Mouse (Mus musculus): ENCODE measurements around the gene E330034G19Rik.
"Not testable (repeated sequence)": the region's sequence is repeated elsewhere in the genome, so short reads cannot be mapped to it uniquely, and the experiment has no call there.

The E330034G19Rik gene

DNA sequence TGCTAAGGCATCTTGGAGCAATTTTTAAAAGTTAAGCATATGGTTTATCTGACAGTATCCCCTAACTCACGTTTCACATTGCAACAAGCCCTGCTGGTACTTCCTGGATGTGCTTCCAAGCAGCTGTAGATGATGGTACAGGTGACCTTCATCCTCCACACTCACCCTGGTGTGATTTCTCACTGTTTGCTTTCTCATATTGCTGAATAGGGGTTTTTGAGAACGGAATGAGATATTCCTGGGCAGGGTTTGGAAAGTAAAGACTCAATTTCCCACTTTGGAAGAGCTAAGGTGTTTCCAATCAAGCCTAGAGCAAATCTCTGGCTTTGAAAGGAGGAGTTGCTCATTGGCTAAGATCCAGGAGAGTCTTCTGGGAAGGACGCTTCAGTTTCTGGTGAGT, at the start of gene E330034G19Rik:
TSS of gene E330034G19Rik (plus strand) at position 301 of the 400 bp plus-strand sequence.
- no peak for DNase-seq (ENCODE audit: low read depth, low spot score)

DNA sequence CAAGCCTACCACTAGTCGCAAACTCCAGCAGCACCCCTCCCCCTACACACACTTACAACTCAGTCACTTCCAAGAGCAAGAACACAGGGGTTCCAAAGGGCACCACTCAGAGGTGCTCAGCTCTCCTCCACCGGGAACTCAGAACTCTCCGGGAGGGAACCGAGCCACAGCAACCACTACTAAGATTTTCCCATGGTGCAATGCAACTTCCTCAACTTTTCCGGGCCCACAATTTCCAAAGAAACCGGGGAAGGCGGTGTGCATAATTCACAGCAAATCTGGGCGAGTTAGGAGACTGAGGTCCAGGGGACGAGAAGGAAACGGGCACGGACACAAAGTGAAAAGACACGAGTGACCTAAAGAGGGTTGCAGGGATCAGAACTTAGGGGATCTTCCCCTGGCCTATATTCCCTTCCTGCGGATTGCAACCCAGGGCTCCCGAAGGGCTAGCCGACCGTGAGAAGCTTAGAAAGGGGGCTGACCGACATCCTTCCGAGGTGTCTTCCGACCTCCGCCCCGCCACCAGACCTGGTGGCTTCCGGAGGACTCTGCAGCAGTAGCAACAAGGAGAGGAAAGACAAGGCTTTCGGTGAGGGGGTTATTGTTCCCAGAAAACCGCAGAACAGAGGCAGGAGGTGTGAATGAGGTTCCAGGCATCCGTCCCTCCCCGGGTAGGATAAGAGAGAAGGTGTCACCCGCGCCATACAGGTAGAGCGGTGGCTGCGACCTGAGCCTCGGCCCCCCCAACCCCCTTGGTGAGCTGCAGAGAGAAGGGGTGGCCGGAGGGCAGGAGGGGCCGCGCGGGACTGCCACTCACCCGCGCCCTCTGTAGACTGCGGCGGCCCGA, 48.5 kb upstream of the E330034G19Rik start:
- no peak for DNase-seq (ENCODE audit: low read depth, low spot score)

DNA sequence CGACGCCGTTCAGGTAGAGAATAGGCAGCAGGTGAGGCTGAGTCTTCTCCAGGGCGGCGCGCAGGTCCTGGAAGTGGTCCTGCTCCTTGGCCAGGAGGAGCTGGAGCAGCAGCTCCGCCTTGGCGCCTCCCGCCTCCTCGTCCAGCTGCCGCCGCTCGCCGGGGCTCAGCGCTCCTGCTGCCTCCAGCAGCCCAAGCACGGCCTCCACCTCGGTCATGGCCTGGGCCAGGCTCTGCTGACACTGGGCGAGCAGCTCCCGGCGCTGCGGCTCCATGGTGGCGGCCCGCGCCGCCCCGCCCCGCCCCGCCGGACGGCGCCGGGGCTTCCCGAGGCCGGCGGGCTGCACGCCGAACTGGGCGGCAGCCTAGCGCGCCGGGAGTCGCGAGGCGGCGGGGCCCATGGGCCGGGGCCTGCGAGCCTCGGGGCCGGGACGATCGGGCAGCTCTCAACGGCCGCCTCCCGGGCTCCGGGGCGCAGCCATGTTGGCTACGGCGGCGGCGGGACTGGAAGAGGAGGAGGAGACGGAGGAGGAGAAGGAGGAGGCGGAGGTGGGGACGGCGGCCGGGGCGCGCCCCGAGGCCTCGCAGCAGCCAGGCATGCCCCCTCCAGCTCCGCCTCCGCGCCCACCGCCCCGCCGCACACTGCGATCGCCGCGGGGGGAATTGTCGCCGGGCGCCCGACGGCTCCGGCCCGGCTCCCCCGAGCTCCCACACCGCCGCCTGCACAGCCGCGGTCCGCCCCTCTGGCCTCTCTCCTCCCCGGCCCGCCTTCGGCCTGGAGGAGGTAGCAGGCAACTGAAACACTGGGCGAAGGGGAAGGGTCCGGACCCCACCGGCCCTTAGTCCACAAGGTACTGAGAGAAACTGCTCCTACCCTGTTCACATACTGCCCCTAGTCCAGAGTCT, 47.6 kb upstream of the E330034G19Rik start, which contains the start of gene Dlg5:
TSS of gene Dlg5 (minus strand) at position 744 of the 905 bp plus-strand sequence.
- DNase-seq (ENCODE audit: low read depth, low spot score) = no peak

DNA sequence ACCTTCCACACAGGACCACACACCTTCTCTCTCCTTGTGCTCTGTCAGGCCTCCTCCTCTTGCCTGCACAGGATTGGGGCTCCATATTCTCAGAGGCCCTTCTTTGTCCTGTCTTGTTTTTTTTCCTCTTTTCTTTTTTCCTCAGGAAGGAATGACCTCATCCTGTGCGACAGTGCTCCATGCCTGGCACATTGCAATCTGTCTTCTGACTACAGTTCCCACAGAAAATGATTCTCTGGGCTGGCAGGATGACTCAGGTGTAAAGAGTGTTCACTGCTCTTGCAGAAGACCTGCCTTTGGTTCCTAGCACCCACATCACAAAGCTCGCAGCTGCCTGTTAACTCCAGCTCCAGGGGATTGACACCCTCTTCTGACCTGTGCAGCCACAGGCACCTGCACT, 43.1 kb upstream of the E330034G19Rik start:
- no peak for DNase-seq (ENCODE audit: low read depth, low spot score)

DNA sequence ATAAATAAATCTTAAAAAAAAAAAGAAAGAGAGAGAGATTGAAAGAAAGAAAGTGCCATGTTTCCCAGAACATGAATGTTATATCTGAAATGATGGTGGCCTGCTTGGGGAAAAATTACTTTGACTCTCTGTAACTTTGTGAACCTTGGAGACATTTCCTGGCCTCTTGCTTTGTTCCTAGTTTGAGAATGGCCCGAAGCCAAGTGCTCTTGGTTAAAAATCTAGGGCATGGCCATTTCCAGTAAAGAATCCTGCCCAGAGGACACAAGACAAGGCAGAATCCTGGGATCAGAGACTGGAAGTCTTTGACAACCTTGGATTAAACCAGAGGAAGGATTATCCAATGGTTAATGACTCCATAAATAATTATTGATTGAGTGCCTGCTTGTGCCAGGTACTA, 41.7 kb upstream of the E330034G19Rik start:
- no peak for DNase-seq (ENCODE audit: low read depth, low spot score)

DNA sequence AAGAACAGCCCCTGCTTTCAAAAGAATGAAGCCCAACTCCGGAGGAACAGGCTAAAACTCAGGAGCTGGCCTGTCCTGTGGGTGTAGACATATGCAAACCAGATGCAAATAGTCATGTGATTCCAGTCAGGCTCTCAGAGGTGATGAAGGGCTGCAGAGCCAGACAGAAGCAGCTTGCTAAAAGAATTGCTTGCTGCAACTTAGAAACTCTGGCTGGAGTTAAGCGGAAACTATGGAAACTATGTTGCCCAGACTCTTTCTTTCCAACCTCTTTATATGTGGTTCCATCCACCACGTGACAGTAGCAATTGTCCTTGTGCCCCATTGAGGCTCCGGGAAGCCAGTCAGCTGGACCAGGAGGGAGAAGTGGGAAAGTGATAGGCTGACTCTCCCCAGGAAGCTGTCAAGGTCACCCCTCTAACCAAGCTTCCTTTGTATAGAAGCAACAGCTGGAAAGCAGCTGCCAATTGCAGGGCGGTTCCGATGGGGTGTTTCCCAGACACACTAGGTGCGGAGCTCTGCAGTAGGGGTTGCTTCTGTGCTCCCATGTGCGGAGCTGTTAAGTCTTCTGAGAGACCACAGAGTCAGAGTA, 39.3 kb upstream of the E330034G19Rik start:
- no peak for DNase-seq (ENCODE audit: low read depth, low spot score)

DNA sequence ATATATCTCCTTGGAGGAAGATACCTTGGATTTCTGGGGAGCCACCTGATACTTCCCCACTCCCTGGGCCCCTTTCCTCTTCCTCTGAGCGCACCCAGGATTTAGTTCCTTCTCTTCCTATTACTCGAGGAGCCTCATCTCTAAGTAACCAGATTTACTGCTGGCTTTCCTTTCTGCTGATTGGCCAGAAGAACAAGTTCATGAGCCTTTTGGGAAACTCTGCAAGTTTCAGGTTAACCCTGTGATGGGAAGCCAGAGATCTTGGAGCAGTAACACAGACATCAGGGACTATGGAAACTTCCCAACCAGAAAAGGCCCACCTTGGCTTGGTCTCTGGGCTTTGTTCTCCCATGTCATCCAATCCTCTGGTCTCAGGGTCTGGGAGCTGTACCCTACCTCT, 37.1 kb upstream of the E330034G19Rik start:
- DNase-seq (ENCODE audit: low read depth, low spot score) = no peak

DNA sequence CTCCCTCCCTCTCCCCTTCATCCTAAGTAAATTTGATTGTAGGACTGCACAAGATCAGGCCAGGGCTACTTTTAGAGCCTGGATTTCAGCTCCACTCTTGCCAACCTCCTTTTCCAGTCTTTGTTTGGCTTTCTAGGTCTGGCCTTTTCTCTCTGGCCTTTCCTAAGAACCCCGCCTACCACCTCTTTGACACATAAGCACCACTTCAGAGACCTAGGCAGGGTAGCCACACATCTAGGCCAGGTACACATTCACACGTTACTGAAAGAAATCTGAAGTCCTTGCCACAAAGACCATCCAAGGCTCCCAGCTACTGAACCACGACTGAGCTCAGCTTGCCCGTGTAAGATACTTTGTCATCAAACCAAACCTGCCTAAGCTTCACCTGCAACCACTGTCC, 32.6 kb upstream of the E330034G19Rik start:
- DNase-seq (ENCODE audit: low read depth, low spot score) = no peak

DNA sequence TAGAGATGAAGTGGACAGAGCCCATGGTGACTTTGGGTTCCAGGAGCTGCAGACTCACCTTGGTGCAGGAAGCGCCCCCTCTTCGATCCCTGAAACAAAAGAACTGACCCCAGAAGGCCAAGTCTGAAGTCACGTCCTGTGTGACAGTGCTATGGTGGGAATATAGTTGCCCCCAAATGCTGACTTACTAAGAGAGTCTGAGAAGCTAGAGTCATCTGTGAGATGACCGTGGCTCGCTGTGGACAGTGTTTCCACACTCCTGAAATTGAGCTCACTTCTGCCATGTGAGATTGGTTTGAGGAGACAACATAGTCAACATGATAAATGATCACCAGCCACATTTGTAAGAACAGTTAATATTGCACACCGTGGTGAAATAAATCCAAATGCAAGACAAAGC, 30.6 kb upstream of the E330034G19Rik start:
- DNase-seq (ENCODE audit: low read depth, low spot score) = no peak

DNA sequence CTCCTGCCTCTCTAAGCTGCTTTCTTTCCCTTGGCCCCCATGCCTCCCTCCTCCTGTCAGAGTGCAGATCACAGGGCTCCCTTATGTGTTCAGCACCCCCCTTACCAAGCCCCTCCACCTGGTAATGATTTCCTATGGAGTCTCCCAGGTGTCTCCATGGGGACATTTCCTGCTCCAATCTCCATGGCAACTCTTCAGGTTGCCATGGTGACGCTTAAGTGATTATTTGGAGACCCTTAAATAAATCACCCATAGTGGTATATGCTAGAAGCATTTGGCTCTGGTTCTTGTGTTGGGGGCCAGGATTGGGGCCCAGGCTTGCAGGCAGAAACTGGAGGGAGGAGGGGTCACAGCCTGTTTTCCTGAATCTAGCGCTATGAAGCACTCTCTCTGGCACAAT, 30.1 kb upstream of the E330034G19Rik start:
- DNase-seq (ENCODE audit: low read depth, low spot score) = no peak

DNA sequence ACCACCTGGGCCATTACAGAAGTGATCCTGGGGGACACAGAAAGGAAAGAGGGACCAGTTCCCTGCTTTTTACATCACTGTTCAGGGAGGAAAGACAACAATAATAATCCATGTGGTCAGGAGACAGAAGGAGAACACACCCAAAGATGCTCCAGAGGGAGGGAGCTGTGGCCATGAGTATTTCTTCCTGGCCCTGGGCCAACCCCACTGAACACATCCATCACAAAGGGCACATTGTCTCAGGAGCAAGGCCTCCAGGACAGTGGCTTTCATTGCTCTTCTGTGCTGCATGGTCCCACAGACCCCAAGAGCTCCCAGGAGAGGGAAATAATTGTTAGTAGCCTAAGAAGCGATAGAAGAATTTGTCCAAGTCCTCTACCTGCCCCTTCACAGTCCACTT, 23.4 kb upstream of the E330034G19Rik start:
- no peak for DNase-seq (ENCODE audit: low read depth, low spot score)

DNA sequence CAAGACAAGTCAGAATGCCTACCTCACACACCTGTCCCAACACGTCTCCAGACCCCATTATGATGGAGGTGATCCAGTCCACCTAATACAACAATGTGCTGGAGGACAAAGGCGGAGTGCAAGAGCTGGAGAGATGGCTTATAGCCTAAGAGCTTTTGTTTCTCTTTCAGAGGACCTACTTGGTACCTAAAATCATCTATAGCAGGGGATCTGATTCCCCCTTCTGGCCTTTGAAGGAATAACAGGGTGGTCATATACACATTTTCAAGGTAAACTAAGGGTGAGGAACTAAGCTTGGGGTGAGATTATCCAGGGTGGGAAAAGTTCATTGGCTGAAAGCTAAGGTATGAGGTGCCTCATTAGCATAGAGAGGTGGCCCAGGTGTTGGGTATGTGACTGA, 19.4 kb upstream of the E330034G19Rik start:
- no peak for DNase-seq (ENCODE audit: low read depth, low spot score)

DNA sequence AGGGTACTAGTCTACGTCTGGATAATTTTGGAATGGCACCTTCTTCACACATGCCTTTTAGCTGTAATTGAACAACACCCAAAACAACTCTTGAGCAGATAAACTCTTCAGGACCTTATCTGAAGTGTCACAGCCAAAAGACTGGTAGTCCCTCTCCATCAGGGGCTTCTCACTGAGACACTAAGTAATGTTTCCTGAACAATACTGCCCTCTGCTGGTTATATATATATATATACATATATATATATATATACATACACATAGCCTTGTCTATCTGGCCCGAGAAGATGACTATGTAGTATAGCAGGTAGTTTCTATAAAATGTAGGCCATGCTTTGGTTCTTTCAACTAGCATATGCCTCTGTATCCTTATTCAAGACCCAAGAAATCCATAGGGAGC, 17.5 kb upstream of the E330034G19Rik start:
- DNase-seq (ENCODE audit: low read depth, low spot score) = no peak

DNA sequence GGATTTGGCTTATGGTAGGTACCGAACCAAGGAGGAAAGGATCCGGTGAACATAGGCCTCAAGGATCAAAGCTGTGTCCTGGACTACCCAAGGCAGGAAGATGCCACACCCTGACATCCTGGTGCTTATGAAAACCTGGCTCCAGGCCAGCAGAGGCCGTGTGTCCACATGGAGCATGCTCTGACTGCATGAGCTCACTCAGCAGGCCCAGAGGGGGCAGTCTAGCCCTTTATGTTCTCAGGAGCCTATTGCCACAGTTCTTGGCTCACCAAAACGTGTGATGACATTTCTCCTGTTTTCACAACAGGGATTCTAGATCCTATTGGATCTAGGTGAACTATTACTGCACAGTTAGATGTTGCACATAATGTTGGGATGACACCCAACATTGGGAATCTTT, 11.7 kb upstream of the E330034G19Rik start:
- DNase-seq (ENCODE audit: low read depth, low spot score) = no peak

DNA sequence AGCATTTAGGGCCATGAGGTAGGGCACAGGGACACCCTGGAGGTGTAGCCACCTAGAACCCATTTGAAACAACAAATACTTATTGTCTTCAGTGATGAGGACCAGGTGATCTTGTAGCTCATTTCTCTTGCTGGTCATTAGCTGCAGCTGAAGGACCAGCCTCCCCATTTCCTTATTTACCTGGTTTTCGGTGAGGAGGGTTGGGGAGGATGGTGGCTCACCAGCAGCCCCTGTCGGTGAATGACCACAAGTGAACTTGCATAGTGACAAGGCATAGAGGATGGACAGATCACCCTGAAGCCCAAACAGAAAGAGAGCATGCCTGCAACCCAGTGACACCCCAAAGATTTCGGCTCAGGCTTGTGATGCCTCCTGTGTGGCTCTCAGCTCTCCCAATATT, 10.7 kb upstream of the E330034G19Rik start:
- DNase-seq (ENCODE audit: low read depth, low spot score) = no peak

DNA sequence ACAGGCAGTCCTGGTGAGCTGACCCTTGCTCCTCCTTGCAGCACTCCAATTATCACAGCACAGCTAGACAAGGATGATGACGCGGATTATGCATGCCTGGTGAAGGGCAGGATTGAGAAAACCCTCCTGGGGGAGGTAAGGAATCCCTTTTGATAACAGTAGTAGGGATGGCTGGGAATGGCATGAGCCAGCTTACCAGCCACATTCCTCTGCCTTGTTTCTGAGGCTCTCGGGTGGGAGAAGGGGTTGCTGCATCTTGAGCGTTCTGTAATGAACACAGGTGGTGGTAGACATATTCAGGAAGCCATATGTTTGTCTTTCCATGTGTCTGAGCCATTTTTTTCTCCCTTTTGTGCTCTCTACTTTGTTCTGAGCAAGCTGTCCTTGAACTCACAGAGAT, 6.9 kb upstream of the E330034G19Rik start:
- no peak for DNase-seq (ENCODE audit: low read depth, low spot score)

DNA sequence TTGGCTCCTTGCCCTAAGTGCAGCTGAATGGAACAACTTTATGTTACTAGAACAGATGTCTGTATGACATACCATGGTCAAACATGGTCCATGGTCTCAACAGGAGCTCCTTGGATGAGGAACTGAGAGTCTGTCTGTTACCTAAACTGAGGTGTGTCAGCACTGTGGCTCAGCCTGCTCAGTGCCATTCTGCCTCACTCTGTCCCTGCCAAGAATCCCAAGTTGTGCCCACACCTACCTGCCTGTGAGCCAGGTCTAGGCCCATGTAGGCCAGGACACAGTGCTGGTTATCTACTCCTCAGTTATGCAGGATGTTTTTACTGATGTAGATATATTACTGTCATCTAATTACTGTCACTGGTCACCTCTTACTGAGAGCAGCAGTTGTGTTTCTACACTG, 2.3 kb upstream of the E330034G19Rik start:
- DNase-seq (ENCODE audit: low read depth, low spot score) = no peak

DNA sequence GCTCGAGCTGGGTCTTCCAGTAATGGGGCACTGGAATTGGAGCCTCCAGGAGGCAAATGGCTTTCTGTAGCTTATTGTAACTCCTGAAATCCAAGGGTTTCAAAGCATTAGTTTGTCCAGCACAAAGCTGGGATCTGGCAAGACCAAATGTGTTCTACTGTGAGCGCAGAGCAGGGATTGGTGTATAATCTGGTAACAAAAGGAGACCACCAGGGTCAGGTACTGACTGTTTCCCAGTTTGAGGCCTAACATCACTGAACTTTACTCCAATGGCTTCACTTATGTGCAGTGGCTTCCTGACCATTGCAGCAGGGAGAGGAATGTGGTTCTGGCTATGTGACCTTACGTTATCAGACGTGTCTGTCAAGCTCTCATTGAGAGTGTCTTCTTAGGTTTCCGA, 617 bp downstream of the E330034G19Rik start:
- DNase-seq (ENCODE audit: low read depth, low spot score) = no peak

DNA sequence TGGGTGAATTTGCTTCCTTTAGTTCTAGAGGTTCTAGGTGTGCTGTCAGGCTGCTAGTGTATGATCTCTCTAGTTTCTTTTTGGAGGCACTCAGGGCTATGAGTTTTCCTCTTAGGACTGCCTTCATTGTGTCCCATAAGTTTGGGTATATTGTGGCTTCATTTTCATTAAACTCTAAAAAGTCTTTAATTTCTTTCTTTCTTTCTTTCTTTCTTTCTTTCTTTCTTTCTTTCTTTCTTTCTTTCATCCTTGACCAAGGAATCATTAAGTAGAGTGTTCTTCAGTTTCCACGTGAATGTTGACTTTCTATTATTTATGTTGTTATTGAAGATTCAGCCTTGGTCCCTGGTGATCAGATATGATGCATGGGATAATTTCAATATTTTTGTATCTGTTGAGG, 9.1 kb downstream of the E330034G19Rik start:
- not testable (repeated sequence) for DNase-seq (ENCODE audit: low read depth, low spot score)

DNA sequence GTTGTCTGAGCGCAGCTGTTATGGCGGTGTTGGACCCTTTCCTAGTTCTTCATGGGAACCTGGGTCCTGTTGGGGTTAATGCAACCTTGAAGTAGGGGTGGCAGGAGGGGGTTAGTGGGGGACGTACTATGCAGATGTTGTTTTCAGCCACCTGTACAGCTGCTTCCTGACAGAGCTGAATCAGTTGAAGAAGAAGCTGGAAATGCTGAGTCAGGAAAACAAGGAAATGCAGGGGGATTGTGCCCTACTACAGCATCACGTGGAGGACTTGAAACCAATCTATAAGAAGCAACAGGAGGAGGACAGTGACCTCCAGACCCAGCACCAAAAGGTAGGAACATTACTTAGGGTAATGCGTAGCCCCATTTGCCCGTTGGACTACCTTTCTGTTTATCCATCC, 13.7 kb downstream of the E330034G19Rik start:
- DNase-seq (ENCODE audit: low read depth, low spot score) = no peak

DNA sequence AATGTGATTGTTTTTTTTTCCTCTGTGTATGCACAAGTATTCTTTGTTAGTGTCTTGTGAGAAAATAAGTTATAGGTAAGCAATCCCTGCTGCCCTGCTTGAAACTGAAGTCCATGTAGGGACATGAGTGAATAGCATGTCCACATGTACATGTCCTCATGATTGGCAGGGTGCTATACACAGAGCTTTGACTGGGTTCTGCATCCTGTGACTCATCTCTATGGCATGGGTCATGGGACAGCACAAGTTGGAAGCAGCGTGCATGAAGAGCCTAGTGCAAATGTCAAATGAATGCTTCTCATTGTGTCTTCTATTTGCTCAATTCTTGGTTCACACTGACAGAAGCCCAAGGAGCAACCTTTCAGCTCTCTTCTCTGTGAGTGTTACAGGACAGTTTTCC, 14.1 kb downstream of the E330034G19Rik start:
- DNase-seq (ENCODE audit: low read depth, low spot score) = no peak

DNA sequence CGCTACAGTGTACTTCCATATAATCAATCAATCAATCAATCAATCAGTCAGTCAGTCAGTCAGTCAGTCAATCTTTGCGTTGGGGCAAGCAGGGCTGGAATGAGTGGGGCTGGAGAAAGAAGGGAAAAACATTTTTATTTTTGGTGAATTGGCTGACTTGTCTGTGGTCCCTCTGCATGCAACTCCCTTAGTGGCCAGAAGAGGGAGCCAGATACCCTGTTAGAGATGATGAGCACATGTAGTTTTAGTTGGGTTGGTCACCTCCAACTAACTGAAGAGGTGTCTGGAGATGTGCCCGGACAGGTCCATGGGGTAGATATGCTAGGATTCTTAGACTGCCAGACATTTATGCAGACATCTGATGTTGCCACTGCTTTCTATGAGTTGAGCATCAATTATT, 18.1 kb downstream of the E330034G19Rik start:
- peak; percentile 22 for DNase-seq (ENCODE audit: low read depth, low spot score)
